Mouse (Mus musculus): ENCODE measurements at regions not wholly inside any gene's neighbourhood (a gene's known extent, or its start where the extent isn't known, plus 50 kb on each side); places are given as distances from the start of the nearest gene placed in this dataset.

DNA sequence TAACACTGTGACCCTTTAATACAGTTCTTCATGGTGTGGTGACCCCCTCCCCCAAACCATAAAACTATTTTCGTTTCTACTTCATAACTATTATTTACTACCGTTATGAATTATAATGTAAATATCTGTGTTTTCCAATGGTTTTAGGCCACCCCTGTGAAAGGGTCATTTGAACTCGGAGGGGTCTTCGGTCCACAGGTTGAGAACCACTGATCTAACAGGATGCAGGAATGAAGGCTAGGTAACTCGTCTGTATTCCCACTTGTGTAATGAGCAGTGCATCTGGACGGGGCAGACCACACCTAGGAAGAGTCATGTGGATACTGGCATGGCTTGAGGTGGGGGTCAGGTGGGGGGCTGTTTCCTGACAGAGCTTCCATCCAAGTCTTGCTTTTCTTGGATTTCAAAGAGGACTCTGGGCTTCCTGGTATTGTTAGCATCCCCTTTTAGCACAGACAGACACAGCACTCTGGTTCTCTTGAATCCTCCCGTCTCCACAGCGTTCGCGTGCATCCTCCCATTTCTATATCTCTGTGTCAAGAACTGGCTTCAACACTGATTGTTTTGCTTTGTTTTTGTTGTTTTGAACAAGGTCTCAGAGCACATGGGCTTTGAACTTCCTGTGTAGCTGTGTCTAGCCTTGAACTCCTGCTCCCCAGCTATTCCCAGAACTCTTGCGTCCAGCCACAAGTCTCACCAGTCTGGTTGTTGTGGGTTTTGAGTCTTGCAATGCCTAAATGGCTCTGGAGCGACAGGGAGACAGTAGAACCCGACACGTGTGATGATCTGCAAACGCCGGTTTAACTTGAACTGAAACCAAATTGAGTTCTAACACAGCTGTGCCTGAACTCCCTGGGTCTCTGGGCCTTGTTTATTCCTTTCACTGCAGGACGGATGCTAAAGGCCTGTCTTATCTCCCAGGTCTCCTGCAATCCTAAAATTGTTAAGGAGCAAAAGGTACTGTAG, 75.4 kb upstream of the Ralgps2 start:
- no peak for DNase-seq
- intact Hi-C loops (cut with DNase I), result no loop called here

DNA sequence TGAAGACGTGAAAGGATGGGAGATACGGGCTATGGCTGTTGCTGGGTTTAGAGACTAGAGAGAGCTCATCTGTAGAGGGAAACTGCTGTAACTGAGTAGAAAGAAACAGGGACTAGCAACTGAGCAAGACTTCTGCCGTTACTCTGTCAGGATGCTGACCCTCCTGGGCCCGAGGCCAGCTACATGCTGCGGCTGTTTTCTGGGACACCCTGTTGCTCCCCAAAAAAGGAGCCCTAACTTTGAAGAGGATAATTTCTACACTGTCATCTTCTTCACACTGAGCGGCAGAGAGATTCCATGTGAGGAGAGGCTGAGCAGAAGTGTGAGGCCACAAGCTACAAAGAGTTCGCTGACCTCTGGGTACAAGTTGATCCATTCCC, 74.2 kb upstream of the Ralgps2 start:
- intact Hi-C loops (cut with DNase I), result no loop called here
- peak; percentile 37 for DNase-seq

DNA sequence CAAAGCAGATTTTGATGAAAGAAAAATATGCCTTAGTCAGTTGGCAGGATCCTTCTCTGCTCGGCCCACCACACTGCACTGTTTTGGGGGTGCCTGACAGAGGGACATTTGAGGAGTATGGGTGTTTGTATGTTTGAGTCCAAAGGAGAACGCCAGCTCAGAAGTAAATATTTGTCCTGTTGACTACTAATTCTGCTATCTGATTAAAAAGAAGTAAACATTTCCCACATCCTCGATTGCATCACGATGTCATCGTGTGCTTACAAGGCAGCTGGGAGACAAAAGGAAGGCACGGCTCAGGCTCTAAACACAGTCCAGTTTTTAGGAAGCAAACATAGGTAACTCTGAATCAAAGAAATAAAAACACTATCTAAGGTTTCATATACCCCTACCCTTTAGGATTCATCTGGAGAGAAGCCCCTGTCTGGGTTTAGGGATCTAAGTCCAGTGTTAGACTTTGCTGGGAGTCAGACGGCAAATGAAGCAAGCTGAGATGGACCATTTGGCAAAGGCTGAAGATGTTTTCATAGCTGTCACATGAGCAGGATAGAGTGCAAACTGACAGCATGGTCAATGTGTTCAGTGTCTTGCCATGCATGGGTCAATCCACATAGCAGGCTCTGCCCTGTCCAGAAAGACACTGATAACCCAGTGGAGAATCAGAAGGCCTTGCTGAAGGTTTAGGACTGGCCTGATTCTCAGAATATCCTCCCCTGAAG, 73.7 kb upstream of the Ralgps2 start:
- intact Hi-C loops (cut with DNase I), result no loop called here
- DNase-seq, result no peak

DNA sequence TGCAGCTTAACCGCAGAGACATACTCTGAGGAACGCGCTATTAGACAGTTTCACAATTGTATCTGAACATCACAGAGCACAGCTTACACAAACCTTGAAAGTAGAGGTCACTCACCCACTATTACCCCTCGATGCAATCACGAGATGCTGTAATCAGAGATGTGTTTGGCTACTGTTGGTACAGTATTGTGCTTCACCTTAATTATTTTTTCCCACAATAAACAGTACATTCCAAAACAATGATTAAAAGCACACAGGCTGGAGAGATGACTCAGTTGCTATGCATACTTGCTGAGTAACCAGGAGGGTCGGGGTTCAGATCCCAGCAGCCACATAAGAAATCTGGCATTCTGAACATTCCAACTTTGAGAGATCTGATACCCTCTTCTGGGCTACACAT, 71.8 kb upstream of the Ralgps2 start:
- no peak for DNase-seq
- intact Hi-C loops (cut with DNase I), result no loop called here

DNA sequence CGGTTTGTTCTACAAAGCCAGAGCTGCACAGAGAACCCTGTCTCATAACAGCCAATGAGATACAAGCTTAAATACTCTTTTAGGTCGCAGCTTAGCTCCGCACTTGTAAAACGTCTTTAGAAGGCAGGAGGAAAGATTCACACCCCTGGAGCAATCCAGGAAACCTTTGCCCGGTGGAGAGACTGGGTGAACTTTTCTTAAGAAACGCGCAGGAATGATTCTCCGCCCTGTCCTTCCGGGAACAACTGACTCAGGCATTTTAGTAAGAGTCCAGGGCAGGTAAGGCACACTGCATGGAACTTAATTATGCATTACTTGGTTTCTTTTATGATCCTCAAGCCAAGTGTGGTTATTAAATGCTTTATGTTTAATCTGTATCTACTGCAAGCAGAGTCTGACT, 70.0 kb upstream of the Ralgps2 start:
- DNase-seq, result no peak
- intact Hi-C loops (cut with DNase I), result no loop called here

DNA sequence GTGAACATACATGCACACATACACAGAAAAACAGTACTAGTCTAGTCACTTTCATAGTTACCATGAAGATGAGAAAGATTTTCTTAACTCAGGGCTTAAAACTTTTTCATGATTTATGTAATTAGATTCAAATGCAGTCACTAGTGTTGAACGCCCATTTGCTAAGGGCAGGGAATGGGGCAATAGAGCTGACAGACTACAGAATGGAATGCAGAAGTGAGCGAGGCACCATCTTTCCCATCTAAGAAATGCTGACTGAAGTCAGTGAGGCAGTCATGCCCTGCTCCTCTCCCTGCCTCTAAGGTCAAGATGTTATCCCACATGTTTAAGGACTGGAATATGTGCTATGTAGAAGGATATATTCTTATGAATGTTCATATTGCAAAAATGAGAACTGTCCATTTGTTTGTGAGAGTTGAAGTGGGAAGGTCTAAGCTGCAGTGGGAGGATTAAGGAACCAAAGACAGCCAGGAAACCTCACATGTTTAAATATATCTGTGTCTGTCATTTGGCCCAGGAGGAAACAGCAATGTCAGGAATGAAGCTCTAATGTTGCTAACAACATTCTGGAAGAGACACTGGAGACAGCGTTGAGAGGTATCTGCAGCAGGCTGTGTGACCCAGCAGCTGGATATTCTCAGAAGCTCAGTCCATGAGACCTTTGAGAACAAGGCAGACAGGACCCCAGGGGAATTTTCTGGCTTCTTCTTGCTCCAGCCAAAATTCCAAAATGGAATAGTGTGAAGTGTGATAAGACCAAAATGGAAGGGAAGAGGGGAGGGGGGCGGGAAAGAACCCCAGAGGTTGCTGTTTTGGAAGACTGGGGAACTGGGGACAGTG, 68.7 kb upstream of the Ralgps2 start:
- no peak for DNase-seq
- intact Hi-C loops (cut with DNase I), result no loop called here

DNA sequence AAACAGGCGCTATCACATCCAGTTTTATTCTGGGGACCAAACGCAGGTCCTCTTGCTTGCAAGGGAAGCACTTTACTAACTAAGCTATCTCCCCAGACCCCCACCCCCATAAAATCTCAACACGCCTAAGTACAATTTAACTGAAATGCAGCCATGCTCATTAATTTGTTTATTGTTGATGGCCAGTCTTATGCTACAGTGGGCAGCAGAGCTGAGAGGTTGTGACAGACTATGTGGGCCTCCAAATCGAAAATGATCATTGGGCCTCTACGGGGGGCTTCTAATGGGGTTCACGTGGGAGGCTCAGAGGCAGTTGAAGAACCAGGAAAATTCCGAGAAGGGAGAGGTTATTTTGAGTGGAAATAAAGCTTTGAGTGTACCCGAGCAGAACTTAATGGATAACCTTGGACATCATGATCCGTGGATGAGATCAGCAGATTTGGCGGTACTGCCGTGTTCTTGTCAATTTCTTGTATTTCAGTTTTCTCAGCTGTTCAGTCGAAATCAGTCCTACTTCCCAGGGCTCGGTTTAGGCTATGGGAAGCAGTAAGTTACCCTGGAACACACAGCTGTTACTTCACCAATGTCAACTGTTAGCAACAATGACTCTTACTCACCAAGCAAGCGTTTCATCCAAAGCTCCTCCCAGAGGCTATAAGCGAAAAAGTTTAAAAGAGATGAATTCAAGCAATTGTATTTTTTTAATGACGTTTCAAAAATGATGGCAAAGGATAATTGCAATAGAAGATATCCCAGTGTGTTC, 65.1 kb upstream of the Ralgps2 start:
- intact Hi-C loops (cut with DNase I), result no loop called here
- DNase-seq, result no peak

DNA sequence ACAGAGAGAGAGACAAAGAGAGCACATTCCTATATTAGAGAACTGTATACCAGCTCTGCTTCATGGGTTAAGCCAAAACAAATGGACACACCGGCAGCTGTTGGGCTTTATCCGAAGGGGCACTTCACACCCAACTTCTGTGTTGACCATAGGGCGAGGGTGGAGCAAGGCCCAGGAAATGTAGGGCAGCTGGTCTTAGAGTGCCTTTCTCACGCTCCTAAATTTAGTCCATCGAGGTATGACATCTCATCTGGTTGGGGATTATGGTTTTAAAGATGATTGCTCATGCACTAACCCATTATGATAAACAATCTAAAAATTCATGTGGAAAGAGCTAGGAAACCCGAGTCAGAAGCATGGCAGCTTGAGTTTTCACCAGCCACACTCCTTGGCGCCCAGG, 63.6 kb upstream of the Ralgps2 start:
- intact Hi-C loops (cut with DNase I), result no loop called here
- DNase-seq, result no peak

DNA sequence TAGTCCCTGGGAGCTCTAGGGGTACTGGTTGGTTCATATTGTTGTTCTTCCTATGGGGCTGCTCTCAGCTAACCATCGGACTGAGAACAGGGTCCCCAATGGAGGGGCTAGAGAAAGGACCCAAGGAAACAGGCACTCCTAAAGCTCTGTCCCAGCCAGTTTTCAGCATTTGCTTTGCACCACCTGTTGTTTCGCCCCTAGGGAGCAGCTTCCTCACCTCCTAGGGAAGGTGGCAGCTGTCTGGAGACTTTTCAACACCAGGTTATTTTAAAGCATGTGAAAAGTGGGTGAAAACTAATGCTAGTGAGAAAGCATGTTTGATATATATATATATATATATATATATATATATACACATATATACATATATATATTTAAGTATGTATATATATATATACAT, 62.8 kb upstream of the Ralgps2 start:
- no peak for DNase-seq
- intact Hi-C loops (cut with DNase I), result no loop called here

DNA sequence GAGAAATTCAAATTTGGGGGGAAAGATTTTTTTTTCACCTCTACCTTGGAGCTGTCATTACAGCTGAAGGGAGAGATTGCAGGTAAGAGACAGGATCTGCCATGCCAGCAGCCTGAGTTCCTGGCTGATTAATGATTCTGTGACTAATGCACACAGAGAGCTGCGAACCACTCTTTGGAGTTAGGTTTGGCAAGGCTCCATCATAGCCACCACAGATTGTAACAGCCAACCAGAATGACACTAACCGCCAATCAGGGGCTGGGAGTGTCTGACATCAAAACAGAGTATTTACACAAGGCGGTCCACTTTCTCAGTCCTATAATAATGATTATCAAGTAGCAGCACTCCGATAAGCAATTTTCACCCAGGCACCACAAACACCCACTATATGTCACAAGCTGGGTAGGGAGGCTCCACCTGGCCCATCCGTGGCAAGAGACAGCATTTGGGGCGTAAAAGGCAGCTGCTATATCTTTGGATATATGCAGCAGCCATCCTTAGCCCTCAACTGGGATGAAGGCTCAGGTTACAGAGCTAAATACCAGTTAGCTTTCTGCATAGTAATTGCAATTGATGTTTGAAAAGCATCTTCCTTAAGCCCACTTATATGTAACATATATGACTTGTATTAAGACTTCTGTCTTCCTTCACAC, 61.7 kb upstream of the Ralgps2 start:
- intact Hi-C loops (cut with DNase I), result no loop called here
- no peak for DNase-seq

DNA sequence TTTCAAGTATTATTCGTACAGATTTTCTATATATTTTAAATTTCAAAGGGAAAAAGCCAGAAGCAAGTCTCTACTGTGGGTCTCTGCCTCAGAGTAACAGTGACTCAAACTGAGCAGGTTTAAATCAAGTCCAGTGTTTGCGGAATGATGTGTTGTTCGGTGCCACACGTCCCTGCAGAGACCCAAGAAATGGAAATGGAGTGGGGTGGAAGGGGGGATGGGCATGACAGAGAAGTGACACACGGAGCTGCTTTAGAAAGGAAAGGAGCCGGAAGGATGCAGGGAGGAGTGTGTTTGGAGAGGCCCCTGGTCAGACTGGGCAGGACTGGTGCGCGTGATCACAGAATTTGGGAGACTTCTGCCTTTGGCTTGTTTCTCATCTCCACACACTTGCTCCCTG, 60.5 kb upstream of the Ralgps2 start:
- intact Hi-C loops (cut with DNase I), result no loop called here
- DNase-seq, result no peak

DNA sequence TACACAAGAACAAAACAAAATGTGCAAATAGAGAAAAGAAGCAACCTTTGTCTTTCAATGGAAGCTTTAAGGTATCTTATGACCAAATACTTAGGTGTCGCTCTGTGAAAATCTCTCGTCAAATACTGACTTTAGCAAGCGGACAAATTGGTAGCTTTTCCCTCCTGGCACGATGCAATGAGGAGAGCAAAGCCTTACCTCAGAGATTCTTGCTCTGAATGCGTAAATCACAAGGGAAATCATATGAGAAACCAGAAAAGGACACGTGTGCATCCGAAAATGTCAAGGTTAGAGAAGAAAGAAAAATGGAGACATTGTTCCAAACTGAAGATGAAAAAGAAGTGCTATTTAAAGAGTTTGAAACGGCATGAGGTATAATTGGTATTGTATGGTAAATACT, 59.8 kb upstream of the Ralgps2 start:
- intact Hi-C loops (cut with DNase I), result no loop called here
- no peak for DNase-seq

DNA sequence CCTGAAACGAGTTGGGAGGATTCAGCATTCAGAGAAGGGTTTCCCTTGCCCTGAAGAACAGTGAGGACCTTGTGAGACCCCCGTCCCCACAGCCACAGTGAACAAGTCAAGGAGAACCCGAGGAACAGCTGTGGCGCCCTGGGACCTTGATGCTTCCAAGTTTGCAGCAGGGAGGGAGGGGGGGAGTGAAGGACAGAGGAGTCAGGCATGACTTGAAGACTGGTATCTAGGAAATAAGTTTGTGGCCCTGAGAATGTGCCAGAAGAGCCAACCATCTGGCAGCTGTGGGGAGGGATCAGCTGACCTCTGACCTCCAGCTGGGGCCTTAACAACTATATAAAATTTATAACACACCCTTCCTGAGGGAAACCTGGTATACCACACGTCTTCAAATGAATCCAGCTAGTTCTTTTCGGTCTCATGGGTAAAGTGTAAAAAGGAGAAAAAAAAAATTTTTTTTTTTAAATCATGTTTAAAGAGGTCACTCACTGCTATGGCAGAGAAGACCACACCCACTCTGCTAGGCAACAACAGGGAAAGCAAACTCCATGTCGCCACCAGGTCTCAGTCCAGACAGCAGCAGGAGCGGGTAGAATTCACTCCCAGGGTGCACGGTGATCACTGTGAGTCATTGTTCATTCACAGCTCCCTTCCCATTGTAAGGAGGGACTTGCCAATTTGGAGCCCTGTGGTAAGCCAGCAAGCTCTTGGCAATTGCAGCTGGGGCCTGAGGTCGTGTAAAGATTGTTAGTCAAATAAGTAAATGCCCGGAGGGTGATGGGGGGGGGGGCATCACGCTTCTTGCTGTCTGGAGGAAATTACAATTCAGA, 58.3 kb upstream of the Ralgps2 start:
- DNase-seq, result peak; percentile 65
- intact Hi-C loops (cut with DNase I), result no loop called here

DNA sequence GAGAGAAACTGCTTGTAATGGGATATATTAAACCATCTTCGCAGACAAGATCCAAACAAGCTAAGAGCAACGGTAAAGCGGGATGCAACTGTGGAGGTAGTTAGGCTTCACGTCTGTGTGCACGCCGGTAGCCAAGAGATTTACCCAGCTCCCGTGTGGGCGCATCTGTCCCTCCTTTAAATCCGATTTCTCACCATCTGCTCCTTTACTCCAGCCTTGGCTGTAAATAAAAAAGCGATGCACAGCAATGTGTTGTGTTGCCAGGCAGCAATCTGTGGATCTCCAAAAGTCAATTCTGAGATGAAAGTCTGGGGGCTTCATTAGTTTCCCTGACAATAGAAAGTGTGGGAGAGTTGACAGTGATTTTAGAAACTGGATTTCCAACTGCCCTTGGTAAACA, 57.6 kb upstream of the Ralgps2 start:
- peak; percentile 38 for DNase-seq
- intact Hi-C loops (cut with DNase I), result no loop called here

DNA sequence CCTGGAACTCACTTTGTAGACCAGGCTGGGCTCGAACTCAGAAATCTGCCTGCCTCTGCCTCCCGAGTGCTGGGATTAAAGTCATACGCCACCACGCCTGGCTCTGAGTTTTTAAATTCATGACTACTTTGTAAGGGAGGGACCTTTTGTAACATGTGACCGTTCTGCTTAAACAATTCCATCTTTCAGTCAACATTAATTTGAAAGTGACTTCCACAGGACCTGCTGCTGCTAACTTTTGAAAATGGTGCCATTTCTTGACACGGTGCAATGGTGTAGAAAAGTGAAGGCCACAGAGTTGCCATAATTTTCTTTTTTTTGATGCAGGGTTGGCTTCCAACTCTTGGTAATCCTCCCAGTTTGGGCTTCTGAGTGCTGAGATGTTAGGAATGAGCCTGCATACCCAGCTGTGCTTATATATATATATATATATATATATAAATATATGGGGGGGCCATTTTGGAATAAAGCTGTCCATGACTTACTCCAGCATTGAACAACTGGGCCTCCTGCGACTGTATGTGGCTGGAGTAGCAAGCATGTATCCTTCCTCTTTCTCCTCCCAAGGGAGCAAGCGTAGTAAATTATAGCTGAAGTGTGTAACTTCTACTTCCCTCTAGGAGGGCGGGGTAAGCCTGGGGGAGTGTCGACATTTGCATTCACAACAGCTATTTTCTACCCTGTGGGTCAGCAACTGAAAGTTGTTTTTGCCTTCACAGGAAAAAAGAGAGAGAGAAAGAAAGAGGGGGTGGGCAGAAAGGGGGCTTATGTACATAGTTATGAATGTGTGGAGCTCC, 56.9 kb upstream of the Ralgps2 start:
- no peak for DNase-seq
- intact Hi-C loops (cut with DNase I), result no loop called here

DNA sequence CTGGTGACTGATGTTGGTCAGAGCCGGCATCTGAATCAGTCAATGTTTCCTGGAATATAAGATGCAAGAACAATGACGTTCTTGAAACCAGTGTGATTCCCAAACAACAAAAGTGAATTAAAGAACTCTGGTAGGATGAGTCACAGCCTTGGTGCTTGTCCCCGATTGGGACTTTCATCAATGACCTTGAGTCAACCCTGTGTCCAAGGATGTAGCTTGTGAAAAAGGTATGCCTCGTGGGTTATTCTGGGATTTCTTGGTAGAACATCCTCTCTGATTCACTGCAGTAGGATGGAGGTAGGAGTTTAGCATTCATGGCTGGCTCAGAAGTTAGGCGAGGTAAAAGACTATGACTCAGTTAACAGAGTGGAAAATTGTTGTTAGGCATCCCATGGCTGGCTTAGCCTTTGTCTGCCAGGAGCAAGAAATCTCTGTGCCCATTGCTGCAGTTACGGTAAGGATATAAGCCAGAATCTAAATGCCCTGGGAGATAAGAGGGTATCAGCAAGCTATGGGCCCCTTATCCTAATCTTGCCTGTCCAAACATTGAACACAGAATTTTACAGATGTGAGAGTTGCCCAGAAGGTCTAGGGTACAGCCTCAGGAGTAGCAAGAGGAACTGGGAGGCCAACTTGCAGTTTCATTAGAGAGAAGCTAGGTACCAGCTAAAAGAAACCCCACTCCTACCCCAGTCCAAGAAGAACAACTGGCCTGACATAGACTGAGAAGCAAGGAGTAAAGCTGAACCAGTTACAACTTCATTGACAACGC, 55.9 kb upstream of the Ralgps2 start:
- intact Hi-C loops (cut with DNase I), result no loop called here
- DNase-seq, result no peak

DNA sequence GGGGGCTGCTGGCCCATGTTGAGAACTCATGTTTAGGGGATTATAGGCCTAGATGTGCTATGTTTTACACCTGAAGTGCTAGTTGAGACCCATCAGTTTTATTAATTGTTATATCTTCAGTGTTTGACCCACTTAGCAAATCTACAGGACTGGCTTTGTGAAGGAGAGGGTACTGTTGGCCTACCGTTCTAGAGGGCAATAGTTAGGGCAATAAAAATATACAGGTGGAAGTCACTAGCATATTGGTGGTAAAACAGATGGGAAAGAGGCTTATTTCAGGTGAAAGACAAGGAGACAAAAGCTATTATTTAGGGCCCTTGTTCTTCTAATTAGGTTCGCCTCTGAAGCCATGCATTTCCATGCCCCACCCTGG, 55.2 kb upstream of the Ralgps2 start:
- intact Hi-C loops (cut with DNase I), result no loop called here

More for the DNA sequence above, 55.2 kb upstream of the Ralgps2 start:
- DNase-seq, result no peak

Measured in left cerebral cortex, postnatal 4 days (tissue).